Mouse (Mus musculus) induced T-regulatory cell, adult 2 months (primary cell): ENCODE measurements around the gene Tbc1d1.
A peak's percentile ranks its signal among the peaks of the same experiment; 100 is the strongest.
"Not testable (repeated sequence)": the region's sequence is repeated elsewhere in the genome, so short reads cannot be mapped to it uniquely, and the experiment has no call there.

ENCODE experiments used
- DNase-seq: peaks from one replicate; pipeline ENCODE4 v3.0.0-alpha.2; 2012; ENCODE audit warnings: low read depth

Gene Tbc1d1

GRCm38 (mm10) chr5:64360147-64360875 lies 204.2 kb downstream of the Tbc1d1 start:
- DNase-seq, result peak; percentile 77

GRCm38 (mm10) chr5:64360876-64361268 lies 204.8 kb downstream of the Tbc1d1 start:
- DNase-seq, result not testable (repeated sequence)

GRCm38 (mm10) chr5:64363859-64364406 lies 207.8 kb downstream of the Tbc1d1 start:
- no peak for DNase-seq

- no peak for DNase-seq
These were observed 208.5 kb downstream of the Tbc1d1 start for GRCm38 (mm10) chr5:64364432-64365125.

GRCm38 (mm10) chr5:64365187-64366066 lies 209.3 kb downstream of the Tbc1d1 start:
- DNase-seq, result no peak

GRCm38 (mm10) chr5:64366113-64366512 lies 210.0 kb downstream of the Tbc1d1 start:
- DNase-seq, result no peak

GRCm38 (mm10) chr5:64367426-64367825 lies 211.3 kb downstream of the Tbc1d1 start:
- no peak for DNase-seq

- DNase-seq, result peak; percentile 59
These were observed 215.3 kb downstream of the Tbc1d1 start for GRCm38 (mm10) chr5:64371331-64371831.

- no peak for DNase-seq
These were observed 216.3 kb downstream of the Tbc1d1 start for GRCm38 (mm10) chr5:64372292-64372961.

GRCm38 (mm10) chr5:64373695-64374094 lies 217.6 kb downstream of the Tbc1d1 start:
- no peak for DNase-seq

- peak; percentile 35 for DNase-seq
These were observed 219.7 kb downstream of the Tbc1d1 start for GRCm38 (mm10) chr5:64375851-64376250.

- no peak for DNase-seq
These were observed 220.4 kb downstream of the Tbc1d1 start for GRCm38 (mm10) chr5:64376466-64376865.

GRCm38 (mm10) chr5:64377705-64378104 lies 221.6 kb downstream of the Tbc1d1 start:
- peak; percentile 66 for DNase-seq

- DNase-seq, result peak; percentile 39
These were observed 222.6 kb downstream of the Tbc1d1 start for GRCm38 (mm10) chr5:64378591-64379275.

GRCm38 (mm10) chr5:64379829-64380228 lies 223.7 kb downstream of the Tbc1d1 start:
- no peak for DNase-seq

- peak; percentile 82 for DNase-seq
These were observed 224.7 kb downstream of the Tbc1d1 start for GRCm38 (mm10) chr5:64380698-64381375.

GRCm38 (mm10) chr5:64381538-64381937 lies 225.4 kb downstream of the Tbc1d1 start:
- DNase-seq, result no peak

GRCm38 (mm10) chr5:64382451-64383057 lies 226.4 kb downstream of the Tbc1d1 start:
- peak; percentile 89 for DNase-seq

- DNase-seq, result no peak
These were observed 227.1 kb downstream of the Tbc1d1 start for GRCm38 (mm10) chr5:64383215-64383614.

GRCm38 (mm10) chr5:64384546-64384945 lies 228.4 kb downstream of the Tbc1d1 start:
- no peak for DNase-seq
